Mouse (Mus musculus): ENCODE measurements around the gene Fads1.
A peak's percentile ranks its signal among the peaks of the same experiment; 100 is the strongest.
"Not testable (repeated sequence)": the region's sequence is repeated elsewhere in the genome, so short reads cannot be mapped to it uniquely, and the experiment has no call there.

Gene Fads1

DNA sequence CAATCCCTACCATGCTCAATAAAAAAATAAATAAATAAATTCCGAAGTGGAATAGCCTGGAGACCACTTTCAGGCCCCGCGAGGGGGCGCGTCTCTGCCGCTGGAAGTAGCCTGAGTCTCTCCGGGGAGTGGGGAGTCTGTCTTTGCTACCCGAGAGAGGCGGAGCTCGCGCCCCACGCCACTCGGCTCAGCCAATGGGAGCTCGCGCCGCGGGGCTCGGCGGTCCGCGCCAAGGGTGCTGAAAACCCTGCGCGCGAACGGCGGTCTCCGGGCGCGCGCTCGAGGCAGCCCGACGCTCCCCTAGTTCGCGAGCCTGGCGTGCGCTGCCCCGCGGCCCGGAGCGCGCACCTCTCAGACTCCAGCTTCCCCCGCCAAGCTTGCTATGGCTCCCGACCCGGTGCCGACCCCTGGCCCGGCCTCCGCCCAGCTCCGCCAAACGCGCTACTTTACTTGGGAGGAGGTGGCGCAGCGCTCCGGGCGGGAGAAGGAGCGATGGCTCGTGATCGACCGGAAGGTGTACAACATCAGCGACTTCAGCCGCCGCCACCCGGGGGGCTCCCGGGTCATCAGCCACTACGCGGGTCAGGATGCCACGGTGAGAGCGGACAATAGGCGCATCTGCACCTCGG, at the start of gene Fads1:
Fads1 (plus strand) TSS at position 219 of the 629 bp plus-strand sequence.
- peak; percentile 97 for DNase-seq (ENCODE audit: low spot score)

DNA sequence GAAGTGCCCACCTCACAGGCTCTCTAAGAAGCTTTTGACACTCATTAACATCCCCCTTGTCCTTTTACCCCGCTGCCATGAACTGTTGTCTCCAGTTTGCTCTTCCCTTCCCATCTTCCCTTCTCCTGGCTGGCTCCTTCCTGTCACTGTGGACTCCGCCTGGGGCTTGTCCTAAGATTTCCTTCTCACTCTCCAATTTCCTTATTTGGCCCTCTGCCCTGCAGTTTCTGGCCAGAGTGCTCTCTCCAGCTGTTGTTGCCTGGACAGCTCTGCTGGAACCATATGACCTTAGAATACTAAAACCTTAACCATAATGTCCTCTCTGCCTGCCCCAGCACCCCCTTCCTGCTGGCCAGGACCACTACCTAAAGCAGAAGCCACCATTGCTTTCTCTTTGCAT, 48.0 kb upstream of the Fads1 start:
- no peak for DNase-seq (ENCODE audit: low spot score)

GRCm38 (mm10) chr19:10137423-10137822, 45.3 kb upstream of the Fads1 start:
- no peak for DNase-seq (ENCODE audit: low spot score)

DNA sequence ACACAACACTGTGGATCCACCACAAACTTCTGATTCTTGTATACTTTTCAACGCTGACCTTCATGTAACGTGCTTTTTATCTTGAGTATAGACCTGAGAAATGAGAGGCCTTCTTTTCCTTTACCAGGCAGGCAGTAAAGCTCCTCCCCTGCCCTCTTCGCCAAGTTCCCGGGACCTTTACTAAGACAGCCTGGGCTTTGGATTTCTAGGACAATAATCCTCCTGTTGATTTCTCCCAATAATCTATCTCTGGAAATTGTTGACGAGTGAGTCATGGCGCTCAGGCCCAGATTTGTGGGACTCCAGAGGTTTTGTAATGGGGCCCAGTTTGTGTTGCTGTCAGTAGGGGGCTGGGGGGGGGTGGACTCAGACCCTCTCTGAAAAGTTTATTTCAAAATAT, 43.0 kb upstream of the Fads1 start:
- DNase-seq (ENCODE audit: low spot score): no peak

GRCm38 (mm10) chr19:10143667-10144066, 39.0 kb upstream of the Fads1 start:
- peak; percentile 69 for DNase-seq (ENCODE audit: low spot score)

GRCm38 (mm10) chr19:10144464-10144863, 38.2 kb upstream of the Fads1 start:
- no peak for DNase-seq (ENCODE audit: low spot score)

DNA sequence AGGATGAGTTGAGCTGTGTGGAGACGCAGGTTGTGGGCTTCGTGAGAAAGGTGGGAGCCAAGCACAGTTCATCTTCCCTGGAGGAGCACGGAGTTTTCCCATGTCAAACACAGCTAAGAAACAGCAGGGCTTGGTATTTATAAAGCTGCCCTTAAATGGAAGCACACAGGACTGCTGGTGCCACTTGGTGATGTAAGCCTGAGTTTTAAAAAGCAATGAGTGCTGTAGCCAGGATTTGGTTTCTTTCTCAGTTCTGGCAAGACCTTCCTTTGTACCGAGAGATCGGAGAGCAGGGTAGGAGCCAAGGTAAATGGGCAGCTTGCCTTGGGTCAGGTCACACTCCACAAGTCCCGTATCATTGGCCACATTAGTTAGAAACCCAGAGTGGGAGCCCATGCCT, 34.1 kb upstream of the Fads1 start:
- no peak for DNase-seq (ENCODE audit: low spot score)

DNA sequence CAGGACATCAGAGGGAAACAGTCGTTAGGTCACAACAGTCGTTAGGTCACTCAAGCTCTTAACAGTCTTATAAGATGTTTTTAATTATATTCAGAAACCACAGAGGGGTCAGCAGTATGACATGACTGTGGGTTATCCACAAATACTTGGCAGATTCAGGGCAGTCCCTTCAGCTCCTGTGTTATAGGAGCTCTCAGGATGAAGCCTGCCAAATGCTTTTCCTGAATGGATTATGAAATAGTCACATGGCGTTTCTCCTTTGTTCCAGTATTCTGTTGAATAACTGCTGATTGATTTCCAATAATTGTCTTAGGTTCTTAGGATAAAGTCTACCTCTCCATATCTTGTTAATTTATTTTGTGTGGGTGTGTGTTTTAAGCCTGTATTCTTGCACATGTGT, 33.5 kb upstream of the Fads1 start:
- no peak for DNase-seq (ENCODE audit: low spot score)

DNA sequence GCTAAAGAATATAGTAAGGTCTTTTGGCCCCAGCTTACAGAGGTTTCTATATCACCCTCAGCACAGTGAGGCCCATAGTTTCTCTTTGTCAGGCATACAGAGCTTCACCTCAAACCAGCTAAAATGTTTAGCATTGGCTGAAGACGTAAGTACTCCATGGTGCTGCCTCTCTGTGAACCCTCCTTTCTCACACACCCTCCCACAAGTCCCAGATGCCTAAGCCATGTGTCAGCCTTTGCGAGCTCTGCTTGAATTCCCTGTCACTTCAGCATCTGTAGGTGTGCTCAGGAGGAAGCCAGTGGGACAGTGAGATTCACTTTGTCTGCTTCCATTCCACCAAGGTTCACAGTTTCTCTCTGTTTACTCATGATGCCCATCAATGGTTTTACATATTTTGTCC, 25.0 kb upstream of the Fads1 start:
- DNase-seq (ENCODE audit: low spot score): no peak

DNA sequence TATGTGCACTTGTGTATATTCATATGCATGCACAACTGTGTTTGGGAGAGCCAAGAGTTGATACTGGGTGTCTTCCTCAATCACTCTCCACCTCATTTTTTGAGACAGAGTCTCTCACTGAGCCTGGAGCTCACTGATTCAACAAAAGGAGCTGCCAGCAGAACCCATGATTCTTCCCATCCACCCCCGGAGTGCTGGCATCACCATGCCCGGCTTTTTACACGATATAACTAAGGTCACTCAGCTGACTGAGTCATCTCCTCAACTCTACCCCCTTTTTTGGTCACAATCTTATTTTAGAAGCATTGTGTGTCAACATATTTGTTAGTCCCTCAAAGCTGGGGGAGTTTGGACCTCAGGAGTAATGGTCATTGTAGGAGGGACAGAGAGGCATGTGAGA, 18.8 kb upstream of the Fads1 start:
- DNase-seq (ENCODE audit: low spot score): no peak

- DNase-seq (ENCODE audit: low spot score): not testable (repeated sequence)
Observed at GRCm38 (mm10) chr19:10165928-10166327, 16.8 kb upstream of the Fads1 start.

- no peak for DNase-seq (ENCODE audit: low spot score)
Observed at GRCm38 (mm10) chr19:10167112-10167511, 15.6 kb upstream of the Fads1 start.

DNA sequence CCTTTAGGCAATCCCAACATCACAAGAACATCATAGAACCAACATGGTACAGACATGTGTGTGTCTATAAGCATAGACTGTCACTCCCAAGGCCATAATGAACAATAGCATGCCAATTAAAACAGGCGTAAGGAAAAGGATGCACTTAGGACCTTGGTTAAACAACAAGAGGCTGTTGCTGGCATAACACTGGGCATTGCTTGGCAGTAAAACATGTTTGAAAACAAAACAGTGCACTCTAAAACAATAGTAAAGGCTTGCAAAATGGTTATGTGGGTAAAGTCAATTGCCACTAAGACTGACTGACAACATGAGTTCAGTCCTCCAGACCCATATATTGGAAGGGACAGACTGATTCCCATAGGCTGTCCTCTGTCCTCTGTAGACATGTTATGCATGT, 14.7 kb upstream of the Fads1 start:
- DNase-seq (ENCODE audit: low spot score): no peak

DNA sequence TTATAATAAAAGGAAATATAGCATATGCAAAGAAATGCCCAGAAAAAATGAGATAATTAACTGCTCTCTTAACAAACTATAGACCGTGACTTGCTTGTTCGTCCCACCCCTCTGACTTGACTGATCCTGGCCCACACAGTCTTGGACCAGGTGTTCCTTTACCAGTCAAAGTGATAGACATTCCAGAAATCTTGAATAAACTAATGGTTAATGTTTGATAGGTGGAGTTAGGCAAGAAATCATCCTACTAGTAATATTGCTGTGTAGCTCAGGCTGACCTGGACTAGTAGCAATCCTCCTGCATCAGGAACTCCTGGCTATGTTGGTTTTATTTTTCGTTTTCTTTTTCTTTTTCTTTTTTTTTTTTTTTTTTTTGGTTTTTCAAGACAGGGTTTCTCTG, 14.2 kb upstream of the Fads1 start:
- no peak for DNase-seq (ENCODE audit: low spot score)

DNA sequence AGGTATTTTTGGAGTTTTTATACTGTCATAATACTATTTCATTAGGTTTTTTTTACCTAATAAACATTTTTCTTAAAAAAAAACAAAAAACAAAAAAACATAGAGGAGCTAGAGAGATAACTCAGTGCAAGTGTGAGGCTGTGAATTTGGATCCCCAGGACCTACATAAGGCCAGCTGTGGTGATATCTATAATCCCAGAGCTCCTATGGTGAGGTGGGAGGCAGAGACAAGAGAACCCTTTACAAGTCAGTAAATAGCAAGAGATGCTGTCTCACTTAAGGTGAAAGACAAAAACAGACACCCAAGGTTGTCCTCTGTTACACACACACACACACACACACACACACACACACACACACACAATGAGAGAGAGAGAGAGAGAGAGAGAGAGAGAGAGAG, 13.5 kb upstream of the Fads1 start:
- no peak for DNase-seq (ENCODE audit: low spot score)

DNA sequence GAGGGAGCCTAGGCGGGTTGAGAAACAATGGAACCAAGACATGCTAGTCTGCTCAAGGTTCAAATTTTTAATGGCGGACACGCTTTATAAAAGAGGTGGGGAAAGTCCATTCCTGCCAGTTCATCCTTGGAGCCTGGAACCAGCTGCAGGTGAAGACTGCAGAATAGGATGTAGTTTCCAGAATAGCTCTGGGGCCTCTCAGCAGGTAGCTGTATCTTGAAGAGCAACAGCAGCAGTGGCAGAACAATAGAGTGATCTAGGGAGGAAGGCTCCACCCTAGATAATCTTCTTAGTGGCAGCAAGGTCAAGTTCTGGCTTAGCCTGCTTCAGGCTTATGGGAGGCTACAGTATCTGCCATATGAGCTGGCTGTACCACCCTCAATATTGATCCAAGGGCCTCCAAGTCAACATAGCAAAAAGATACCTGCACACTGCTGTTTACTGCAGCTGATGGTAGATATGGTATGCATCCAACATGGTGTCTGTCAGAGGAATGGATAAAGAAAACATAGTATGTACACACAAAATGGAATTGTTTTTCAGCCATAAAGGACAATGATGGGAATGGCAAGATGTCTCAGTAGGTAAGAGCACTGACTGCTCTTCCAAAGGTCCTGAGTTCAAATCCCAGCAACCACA, 12.9 kb upstream of the Fads1 start:
- not testable (repeated sequence) for DNase-seq (ENCODE audit: low spot score)

- no peak for DNase-seq (ENCODE audit: low spot score)
Observed at GRCm38 (mm10) chr19:10170466-10170865, 12.2 kb upstream of the Fads1 start.

- no peak for DNase-seq (ENCODE audit: low spot score)
Observed at GRCm38 (mm10) chr19:10171359-10171758, 11.3 kb upstream of the Fads1 start.

GRCm38 (mm10) chr19:10171846-10172245, 10.8 kb upstream of the Fads1 start:
- DNase-seq (ENCODE audit: low spot score): no peak

DNA sequence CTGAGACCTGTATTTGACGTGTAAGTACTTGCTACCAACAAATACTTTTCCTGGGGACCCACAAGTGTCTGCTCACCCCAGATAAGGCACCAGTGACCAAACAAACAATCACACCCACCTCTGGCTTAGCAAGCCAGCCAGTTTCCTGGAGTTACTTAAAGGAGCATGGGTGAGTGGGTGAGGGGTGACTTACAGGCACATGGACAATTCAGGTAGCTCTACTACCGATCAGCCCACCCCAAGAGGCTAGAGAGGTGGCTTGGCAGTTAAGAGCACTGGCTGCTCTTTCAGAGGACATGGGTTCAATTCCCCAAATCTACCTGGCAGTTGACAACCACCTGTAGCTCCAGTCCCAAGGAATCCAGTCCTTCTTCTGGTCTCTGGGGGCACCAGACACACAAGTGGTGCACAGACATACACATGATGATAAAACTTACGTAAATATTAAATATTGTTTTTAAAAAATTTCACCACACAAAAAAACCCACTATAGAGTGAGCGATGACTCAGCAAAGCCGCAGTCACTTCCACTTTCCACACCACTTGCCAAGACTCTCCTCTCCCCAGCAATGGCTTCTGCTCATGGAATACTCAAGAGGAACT, 9.5 kb upstream of the Fads1 start:
- no peak for DNase-seq (ENCODE audit: low spot score)

GRCm38 (mm10) chr19:10173844-10174539, 8.7 kb upstream of the Fads1 start:
- DNase-seq (ENCODE audit: low spot score): no peak

- DNase-seq (ENCODE audit: low spot score): no peak
Observed at GRCm38 (mm10) chr19:10174956-10175355, 7.7 kb upstream of the Fads1 start.

GRCm38 (mm10) chr19:10176477-10176876, 6.2 kb upstream of the Fads1 start:
- no peak for DNase-seq (ENCODE audit: low spot score)

Data from retina, embryonic 14.5 days (tissue).